Mouse (Mus musculus): ENCODE measurements around the gene Hhipl1. TPM values are rescaled to one million over a fixed set of nuclear protein-coding genes. Genes with fewer than 3 reads are reported as not detected.

The Hhipl1 gene
- polyA plus RNA-seq (2014; fragmentation: Nextera tagmentation; extraction: Ambion mirVana), result 0.43 and 0.59 TPM in 2 replicates

- Histone ChIP-seq H3K27ac (replicated peaks; ENCODE audit: low read depth, low read length) (no peak within 1 kb of the TSS), H3K36me3 (replicated peaks; ENCODE audit: control insufficient read depth, insufficient read depth, low read depth, low read length) (no peaks in the 10 kb centered on the region), H3K27me3 (ENCODE audit: control insufficient read depth, insufficient read depth, low read length) (peaks cover 16% of the 10 kb centered on the region), H3K4me1 (ENCODE audit: control insufficient read depth, insufficient read depth, low read length) (no peaks in the 10 kb centered on the region), H3K4me2 (ENCODE audit: low read depth, low read length) (peak within 1 kb of the TSS; percentile 93), H3K4me3 (ENCODE audit: low read depth, low read length) (peak within 1 kb of the TSS; percentile 54), H3K9me3 (replicated peaks; ENCODE audit: control insufficient read depth, low read length) (no peaks in the 10 kb centered on the region), H3K9ac (replicated peaks; ENCODE audit: low read length) (peak within 1 kb of the TSS; percentile 72)
- 4% methylated on average over 59 of the region's 67 CpGs for WGBS
- ATAC-seq (replicated peaks; ENCODE audit: insufficient number of reproducible peaks, low FRiP score, low TSS enrichment, low read depth) (peak; percentile 36), DNase-seq (ENCODE audit: low spot score) (peak; percentile 73)
These were observed at the start of gene Hhipl1 for GRCm38 (mm10) chr12:108305812-108306794. TSS of gene Hhipl1 (plus strand) at chr12:108306270.

GRCm38 (mm10) chr12:108256734-108257133 is 49.3 kb upstream of the Hhipl1 start:
- no peaks in the 10 kb centered on the region for H3K36me3 ChIP-seq (replicated peaks; ENCODE audit: control insufficient read depth, insufficient read depth, low read depth, low read length)
- no peak overlapping the region for H3K4me2 ChIP-seq (ENCODE audit: low read depth, low read length)
- H3K27me3 ChIP-seq (ENCODE audit: control insufficient read depth, insufficient read depth, low read length), result no peaks in the 10 kb centered on the region
- H3K9me3 ChIP-seq (replicated peaks; ENCODE audit: control insufficient read depth, low read length), result no peaks in the 10 kb centered on the region
- H3K4me1 ChIP-seq (ENCODE audit: control insufficient read depth, insufficient read depth, low read length), result peaks cover 4% of the 10 kb centered on the region
- H3K4me3 ChIP-seq (ENCODE audit: low read depth, low read length), result no peak overlapping the region
- 65% methylated on average over 10 of the region's 10 CpGs for WGBS
- DNase-seq (ENCODE audit: low spot score) (no peak), ATAC-seq (replicated peaks; ENCODE audit: insufficient number of reproducible peaks, low FRiP score, low TSS enrichment, low read depth) (no peak)
- no peak overlapping the region for H3K9ac ChIP-seq (replicated peaks; ENCODE audit: low read length)
- H3K27ac ChIP-seq (replicated peaks; ENCODE audit: low read depth, low read length), result no peak overlapping the region

- H3K9me3 ChIP-seq (replicated peaks; ENCODE audit: control insufficient read depth, low read length), result no peaks in the 10 kb centered on the region
- 83% methylated on average over 24 of the region's 24 CpGs for WGBS
- H3K4me1 ChIP-seq (ENCODE audit: control insufficient read depth, insufficient read depth, low read length), result peaks cover 4% of the 10 kb centered on the region
- no peak overlapping the region for H3K27ac ChIP-seq (replicated peaks; ENCODE audit: low read depth, low read length)
- H3K36me3 ChIP-seq (replicated peaks; ENCODE audit: control insufficient read depth, insufficient read depth, low read depth, low read length), result no peaks in the 10 kb centered on the region
- DNase-seq (ENCODE audit: low spot score), result no peak
- H3K27me3 ChIP-seq (ENCODE audit: control insufficient read depth, insufficient read depth, low read length), result no peaks in the 10 kb centered on the region
- ATAC-seq (replicated peaks; ENCODE audit: insufficient number of reproducible peaks, low FRiP score, low TSS enrichment, low read depth), result no peak
- H3K4me3 ChIP-seq (ENCODE audit: low read depth, low read length), result no peak overlapping the region
- H3K4me2 ChIP-seq (ENCODE audit: low read depth, low read length), result no peak overlapping the region
- no peak overlapping the region for H3K9ac ChIP-seq (replicated peaks; ENCODE audit: low read length)
These were observed 46.6 kb upstream of the Hhipl1 start for GRCm38 (mm10) chr12:108259322-108260049.

DNA sequence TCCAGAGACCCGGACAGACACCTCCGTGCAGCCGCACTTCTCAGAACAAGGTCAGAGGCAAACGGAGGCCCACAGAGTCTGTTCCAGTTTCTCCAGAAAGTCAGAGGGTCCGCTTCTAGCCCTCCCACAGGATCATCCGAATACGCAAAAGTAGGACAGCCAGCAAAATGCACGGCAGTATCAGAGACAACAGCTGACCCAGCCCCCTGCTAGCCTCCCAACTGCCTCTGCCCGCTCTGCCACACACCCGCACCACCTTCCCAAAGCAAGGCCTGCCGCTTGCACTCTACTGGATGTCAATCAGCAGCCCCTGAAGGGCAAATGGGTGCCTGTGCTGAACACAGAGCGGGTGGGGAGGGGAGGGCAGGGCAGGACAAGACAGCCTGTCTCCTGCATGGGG is 45.1 kb upstream of the Hhipl1 start:
- H3K36me3 ChIP-seq (replicated peaks; ENCODE audit: control insufficient read depth, insufficient read depth, low read depth, low read length), result no peaks in the 10 kb centered on the region
- no peak for ATAC-seq (replicated peaks; ENCODE audit: insufficient number of reproducible peaks, low FRiP score, low TSS enrichment, low read depth)
- no peaks in the 10 kb centered on the region for H3K27me3 ChIP-seq (ENCODE audit: control insufficient read depth, insufficient read depth, low read length)
- no peak overlapping the region for H3K27ac ChIP-seq (replicated peaks; ENCODE audit: low read depth, low read length)
- no peak for DNase-seq (ENCODE audit: low spot score)
- no peak overlapping the region for H3K4me2 ChIP-seq (ENCODE audit: low read depth, low read length)
- no peaks in the 10 kb centered on the region for H3K9me3 ChIP-seq (replicated peaks; ENCODE audit: control insufficient read depth, low read length)
- no peak overlapping the region for H3K9ac ChIP-seq (replicated peaks; ENCODE audit: low read length)
- H3K4me1 ChIP-seq (ENCODE audit: control insufficient read depth, insufficient read depth, low read length), result peaks cover 10% of the 10 kb centered on the region
- 82% methylated on average over 12 of the region's 12 CpGs for WGBS
- no peak overlapping the region for H3K4me3 ChIP-seq (ENCODE audit: low read depth, low read length)

DNA sequence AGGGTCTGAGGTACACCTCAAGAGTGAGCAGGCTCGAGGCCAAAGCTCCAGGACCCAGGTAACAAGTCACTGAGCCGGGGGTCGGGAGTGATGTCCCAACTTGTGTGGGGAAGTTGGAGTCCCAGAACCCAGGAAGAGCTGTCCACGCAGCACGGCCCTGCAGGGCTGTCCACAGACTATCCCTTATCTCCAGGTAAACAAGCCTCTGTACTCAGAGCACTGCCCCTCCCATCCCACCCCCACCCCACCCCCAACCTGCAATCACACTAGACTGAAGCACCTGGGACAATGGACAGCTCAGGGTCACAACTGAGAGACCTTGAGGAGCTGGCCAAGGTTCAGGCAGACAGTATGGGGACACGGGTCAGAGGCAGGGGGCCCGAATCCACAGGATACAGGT is 41.2 kb upstream of the Hhipl1 start:
- H3K9me3 ChIP-seq (replicated peaks; ENCODE audit: control insufficient read depth, low read length), result no peaks in the 10 kb centered on the region
- no peak overlapping the region for H3K4me2 ChIP-seq (ENCODE audit: low read depth, low read length)
- H3K27me3 ChIP-seq (ENCODE audit: control insufficient read depth, insufficient read depth, low read length), result no peaks in the 10 kb centered on the region
- H3K36me3 ChIP-seq (replicated peaks; ENCODE audit: control insufficient read depth, insufficient read depth, low read depth, low read length), result no peaks in the 10 kb centered on the region
- DNase-seq (ENCODE audit: low spot score) (no peak), ATAC-seq (replicated peaks; ENCODE audit: insufficient number of reproducible peaks, low FRiP score, low TSS enrichment, low read depth) (no peak)
- no peak overlapping the region for H3K9ac ChIP-seq (replicated peaks; ENCODE audit: low read length)
- peaks cover 13% of the 10 kb centered on the region; the same call in 1 of the 2 replicates for H3K4me1 ChIP-seq (ENCODE audit: control insufficient read depth, insufficient read depth, low read length)
- no peak overlapping the region for H3K4me3 ChIP-seq (ENCODE audit: low read depth, low read length)
- no peak overlapping the region for H3K27ac ChIP-seq (replicated peaks; ENCODE audit: low read depth, low read length)
- WGBS, result 71% methylated on average over 7 of the region's 7 CpGs

DNA sequence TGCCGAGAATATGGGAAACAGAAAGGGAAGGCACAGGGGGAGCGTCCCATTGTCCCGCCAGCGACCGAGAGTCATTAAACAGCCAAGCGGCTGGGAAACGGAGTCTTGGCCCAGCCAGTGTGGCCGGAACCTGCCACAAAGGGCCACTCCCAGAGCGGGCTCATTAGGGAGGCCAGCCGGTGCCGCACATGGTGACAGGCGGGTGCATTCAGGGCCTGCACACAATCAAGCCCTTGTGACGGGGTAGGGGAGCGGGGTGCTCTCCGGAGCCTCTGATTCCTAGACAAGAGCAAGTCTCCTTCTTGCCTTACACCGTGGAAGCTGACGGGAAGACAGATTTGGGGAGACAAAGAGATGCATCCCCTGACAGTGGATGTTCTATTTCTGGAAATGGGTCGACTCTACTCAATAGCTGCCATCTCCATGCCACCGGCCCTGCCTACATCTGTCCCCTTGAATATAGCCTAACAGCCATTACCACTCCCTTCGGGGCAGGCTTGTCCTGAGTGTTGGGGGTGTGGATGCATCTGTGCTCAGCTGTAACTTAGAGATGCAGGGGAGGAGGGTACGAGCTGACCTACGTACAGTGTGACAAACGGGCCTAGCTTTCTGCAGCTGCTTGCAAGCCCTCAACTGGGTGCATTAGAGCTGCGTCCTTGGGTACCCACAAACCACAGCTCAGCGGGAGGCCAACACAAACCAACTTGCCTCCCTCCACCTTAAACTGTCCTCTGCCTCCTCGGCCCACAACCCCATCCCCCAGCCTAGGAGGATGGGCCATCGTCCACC is 40.0 kb upstream of the Hhipl1 start:
- DNase-seq (ENCODE audit: low spot score) (peak; percentile 59), ATAC-seq (replicated peaks; ENCODE audit: insufficient number of reproducible peaks, low FRiP score, low TSS enrichment, low read depth) (peak; percentile 54; the same call in 1 of the 2 replicates)
- Histone ChIP-seq H3K36me3 (replicated peaks; ENCODE audit: control insufficient read depth, insufficient read depth, low read depth, low read length) (no peaks in the 10 kb centered on the region), H3K4me2 (ENCODE audit: low read depth, low read length) (peak overlapping the region; percentile 33), H3K9me3 (replicated peaks; ENCODE audit: control insufficient read depth, low read length) (no peaks in the 10 kb centered on the region), H3K4me1 (ENCODE audit: control insufficient read depth, insufficient read depth, low read length) (peaks cover 13% of the 10 kb centered on the region; the same call in 1 of the 2 replicates), H3K9ac (replicated peaks; ENCODE audit: low read length) (peak overlapping the region; percentile 46), H3K27ac (replicated peaks; ENCODE audit: low read depth, low read length) (peak overlapping the region; percentile 48), H3K27me3 (ENCODE audit: control insufficient read depth, insufficient read depth, low read length) (no peaks in the 10 kb centered on the region), H3K4me3 (ENCODE audit: low read depth, low read length) (no peak overlapping the region)
- 20% methylated on average over 27 of the region's 27 CpGs for WGBS

DNA sequence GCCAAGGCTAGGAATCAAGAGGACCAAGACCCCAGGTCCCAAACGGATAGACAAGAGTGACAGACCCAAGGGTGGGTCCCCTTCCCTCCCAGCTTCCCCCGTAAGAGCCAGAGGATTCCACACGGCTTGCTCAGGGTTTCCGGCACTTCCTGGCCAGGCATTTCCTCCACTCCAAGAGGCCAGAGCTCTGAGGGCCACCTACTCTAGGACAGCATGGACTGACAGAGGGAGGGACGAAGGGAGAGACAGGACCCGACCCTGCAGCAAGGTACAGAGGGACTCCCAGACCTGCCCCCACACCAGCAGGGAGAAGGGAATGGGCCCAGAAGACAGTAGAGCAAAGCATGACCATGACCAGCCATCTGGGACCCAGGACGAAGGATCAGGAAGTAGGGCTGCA is 38.4 kb upstream of the Hhipl1 start:
- WGBS, result 79% methylated on average over 7 of the region's 7 CpGs
- Histone ChIP-seq H3K4me1 (ENCODE audit: control insufficient read depth, insufficient read depth, low read length) (peaks cover 18% of the 10 kb centered on the region), H3K27ac (replicated peaks; ENCODE audit: low read depth, low read length) (no peak overlapping the region), H3K27me3 (ENCODE audit: control insufficient read depth, insufficient read depth, low read length) (no peaks in the 10 kb centered on the region), H3K36me3 (replicated peaks; ENCODE audit: control insufficient read depth, insufficient read depth, low read depth, low read length) (no peaks in the 10 kb centered on the region), H3K4me3 (ENCODE audit: low read depth, low read length) (no peak overlapping the region), H3K4me2 (ENCODE audit: low read depth, low read length) (no peak overlapping the region), H3K9me3 (replicated peaks; ENCODE audit: control insufficient read depth, low read length) (no peaks in the 10 kb centered on the region), H3K9ac (replicated peaks; ENCODE audit: low read length) (no peak overlapping the region)
- DNase-seq (ENCODE audit: low spot score) (no peak), ATAC-seq (replicated peaks; ENCODE audit: insufficient number of reproducible peaks, low FRiP score, low TSS enrichment, low read depth) (no peak)
